Mouse (Mus musculus) embryo, embryonic 11.5 days (tissue): ENCODE measurements at regions not wholly inside any gene's neighbourhood (a gene's known extent, or its start where the extent isn't known, plus 50 kb on each side); places are given as distances from the start of the nearest gene placed in this dataset.
"Not testable (repeated sequence)": the region's sequence is repeated elsewhere in the genome, so short reads cannot be mapped to it uniquely, and the experiment has no call there.

Experiments used
- DNase-seq: peaks from one replicate; pipeline ENCODE4 v3.0.0-alpha.2; 2012; ENCODE audit warnings: low read depth, low spot score

DNA sequence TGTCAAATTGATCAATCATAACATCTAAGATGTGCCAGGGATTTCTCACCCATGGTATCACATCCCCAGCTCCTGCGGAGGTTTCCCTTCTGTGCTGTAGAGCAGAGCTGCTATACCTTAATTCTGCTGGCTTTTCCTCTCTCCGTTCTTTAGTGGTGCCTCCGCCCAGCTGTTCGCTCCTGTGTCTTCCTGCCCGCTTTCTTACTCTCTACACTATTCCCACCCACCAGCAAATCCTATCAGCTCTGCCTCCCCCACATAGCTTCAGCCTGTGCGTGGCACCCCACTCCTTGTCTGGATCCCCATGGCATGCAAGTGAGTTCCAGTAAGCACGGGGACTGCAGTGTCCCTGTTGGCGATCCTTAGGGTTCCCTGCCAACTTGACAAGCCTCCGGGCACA, 204.0 kb upstream of the Hs6st1 start:
- no peak for DNase-seq

DNA sequence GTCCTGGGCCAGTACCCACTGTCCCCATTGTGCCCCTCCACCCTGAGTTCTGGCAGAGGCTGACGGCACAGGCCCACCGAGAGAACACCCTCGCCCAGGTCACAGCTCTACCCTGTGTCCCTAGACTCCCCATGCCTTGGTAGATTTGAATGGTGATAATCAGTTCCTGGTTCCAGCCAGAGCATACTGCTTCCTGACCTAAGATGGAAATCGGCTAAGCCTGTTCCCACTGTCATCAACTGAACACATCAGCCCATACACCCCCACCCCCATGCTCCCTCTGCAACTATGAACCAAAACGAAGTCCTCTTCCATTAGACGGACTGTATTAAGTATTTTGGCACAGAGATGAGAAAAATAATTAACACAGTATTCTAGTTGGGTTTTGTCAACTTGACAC, 202.9 kb upstream of the Hs6st1 start:
- DNase-seq: no peak

GRCm38 (mm10) chr1:35866643-35867042, 201.6 kb upstream of the Hs6st1 start:
- no peak for DNase-seq

DNA sequence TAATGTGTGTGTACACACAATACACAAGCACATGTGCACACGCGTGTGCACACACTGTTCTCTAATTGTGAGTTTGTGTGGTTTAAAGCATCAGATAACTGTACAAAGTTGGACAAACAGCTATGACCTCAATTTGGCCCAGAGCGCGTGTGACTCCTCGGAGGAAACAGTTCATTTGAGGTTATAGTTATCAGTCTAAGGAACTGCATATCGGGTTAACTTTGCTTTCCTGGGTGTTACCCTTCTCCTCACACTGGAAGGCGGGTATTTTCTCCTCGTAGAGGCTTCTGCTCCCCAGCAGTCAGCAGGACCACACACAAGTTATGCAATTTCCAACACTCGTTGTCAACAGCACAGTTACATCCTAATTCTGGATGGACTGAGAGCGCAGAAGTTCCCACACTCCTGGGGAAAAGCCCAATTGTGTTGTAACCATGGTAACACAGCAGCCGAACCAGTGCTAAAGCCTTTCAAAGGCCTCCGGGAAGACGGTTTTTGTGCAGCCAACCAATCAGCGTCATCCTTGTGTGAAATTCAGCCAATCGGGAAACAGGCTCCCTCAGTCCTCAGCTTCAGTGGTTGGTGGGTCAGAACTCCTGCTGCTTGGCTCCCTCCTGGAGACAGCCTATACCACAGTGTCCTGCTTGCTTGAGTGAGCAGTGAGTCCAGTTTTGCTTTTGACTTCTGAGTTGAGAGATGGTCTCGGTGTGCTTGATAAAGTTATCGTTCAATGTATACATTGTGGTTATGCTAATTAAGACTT, 198.6 kb upstream of the Hs6st1 start:
- peak; percentile 73 for DNase-seq

DNA sequence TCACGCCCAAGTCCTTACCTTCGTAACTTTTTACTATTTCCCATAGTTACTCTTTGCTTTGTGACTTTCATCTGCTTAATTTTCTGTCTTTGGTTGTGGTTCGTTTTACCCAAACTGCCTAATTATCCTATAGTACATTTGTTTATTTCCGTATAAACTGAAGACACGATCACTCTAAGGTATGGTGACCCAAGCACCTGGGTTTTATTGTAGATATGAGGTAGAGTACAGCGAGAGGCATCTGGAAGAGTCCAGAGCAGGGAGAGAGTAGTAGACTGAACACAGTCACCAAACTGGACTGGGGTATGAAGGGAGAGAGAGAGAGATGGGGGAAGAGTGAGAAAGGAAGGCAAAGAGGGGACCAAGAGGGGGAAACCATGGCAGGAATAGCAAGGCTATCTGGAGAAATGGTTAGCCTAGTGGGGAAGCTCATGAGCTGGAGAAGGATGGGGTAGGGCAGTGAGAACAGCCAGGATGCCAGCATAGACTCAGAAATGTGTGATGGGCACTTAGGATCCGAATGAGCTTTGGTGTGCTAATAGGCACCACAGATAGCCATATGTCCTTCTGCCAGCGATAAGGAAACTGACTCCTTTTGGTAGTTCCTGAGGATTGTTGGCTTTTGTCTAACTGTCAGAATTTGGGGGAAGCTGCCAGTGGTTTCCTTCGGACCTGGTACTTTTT, 197.9 kb upstream of the Hs6st1 start:
- DNase-seq: no peak

GRCm38 (mm10) chr1:35873038-35873437, 195.2 kb upstream of the Hs6st1 start:
- DNase-seq: no peak

DNA sequence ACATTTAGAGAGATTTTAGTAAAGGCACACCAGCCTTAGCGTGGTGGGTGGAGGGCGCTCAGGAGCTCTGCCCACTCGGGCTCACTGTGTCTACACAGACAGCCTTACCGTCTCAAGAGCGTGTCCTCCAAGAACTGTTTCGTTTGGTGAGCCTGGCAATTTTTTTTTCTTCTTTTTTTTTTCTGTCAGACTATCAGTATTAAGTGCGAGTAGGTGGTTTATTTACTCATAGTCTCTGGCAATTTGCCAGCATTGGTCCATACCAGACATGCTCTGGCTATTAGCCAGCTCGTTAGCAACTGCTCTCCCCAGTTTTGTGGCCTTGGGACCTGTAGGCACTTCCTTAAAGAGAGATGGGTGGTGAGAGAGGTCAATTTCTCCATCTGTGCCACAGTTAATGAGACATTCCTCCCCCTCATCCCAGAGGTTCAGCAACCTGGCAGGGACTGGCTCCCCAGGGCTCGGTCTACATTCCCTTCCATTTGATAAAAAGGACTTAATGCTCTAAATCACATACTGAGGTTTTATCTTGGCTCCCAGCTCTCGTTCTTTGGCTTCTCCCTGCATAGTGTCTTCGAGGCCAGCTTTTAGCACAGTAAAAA, 192.9 kb upstream of the Hs6st1 start:
- no peak for DNase-seq

DNA sequence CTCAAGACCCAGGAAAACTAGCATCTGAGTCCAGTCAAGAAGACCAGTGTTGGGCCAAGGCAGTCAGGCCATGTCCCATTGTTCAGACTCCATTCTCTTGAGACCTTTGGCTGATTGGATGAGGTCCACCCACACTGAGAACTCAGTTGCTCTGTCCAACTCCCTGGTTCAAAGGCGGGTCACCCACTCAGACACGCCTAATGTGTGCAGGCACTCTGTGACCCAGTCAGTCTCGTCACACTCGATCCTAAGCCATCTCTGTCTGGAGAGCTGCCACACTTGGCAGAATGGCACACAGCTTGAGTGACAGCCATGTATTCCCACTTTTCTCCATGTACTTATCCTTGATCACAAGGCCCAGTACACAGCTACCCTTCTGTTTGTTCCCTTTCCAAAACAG, 189.8 kb upstream of the Hs6st1 start:
- DNase-seq: no peak

DNA sequence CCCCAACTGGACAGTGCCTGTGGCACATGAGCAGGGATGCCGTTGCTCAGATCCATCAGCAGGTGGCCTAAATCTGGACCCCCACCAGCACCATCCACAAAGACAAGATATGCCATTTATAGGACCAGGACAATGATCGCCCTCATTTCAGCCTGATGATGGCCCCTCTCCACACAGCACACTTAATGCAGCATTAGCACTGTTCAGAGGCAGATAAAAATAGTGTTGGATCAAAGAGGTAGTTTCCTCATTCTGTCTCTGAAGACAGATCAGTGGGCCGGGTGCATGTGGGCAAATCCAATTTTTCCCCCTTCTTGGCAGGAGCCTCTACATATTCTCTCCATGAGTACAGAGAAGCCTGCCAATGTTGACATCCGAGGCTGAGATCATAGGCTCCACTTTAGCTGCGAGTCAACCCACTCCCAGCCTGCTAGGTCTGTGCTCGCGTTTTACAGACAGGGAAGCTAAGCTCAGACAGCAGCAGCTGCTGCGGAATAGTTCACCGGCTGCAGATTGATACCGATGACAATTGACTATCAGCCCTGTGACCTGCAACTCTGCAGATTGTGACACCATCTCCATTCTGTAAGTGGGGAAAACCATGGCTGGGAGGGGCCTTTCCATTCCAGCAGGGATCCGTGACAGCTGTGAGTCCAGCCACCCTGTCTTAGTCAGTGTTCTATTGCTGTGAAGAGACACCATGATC, 188.7 kb upstream of the Hs6st1 start:
- no peak for DNase-seq

GRCm38 (mm10) chr1:35880562-35881265, 187.5 kb upstream of the Hs6st1 start:
- DNase-seq: no peak

- no peak for DNase-seq
Observed at GRCm38 (mm10) chr1:35881521-35881920, 186.7 kb upstream of the Hs6st1 start.

DNA sequence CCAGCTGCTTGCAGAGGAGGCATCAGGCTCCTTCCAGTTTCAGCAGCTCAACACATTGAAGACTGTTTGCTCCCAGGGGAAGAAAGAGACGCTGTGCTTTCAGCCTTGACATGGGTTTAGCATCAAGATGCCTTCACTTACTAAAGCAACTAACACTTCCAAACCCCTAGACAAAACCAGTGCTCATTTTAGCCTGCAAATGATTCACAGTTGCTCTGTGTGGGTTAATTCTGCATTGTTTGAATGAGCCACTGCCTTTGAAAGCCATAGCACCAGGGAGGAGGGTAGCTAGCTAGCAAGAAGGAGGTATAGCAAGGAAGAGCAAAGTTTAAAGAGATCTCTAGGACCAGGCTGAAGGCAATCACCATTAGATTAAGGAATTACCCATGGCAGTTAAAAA, 186.1 kb upstream of the Hs6st1 start:
- DNase-seq: no peak

- DNase-seq: no peak
Observed at GRCm38 (mm10) chr1:35889731-35890499, 178.3 kb upstream of the Hs6st1 start.

- DNase-seq: no peak
Observed at GRCm38 (mm10) chr1:35890500-35890900, 177.7 kb upstream of the Hs6st1 start.

DNA sequence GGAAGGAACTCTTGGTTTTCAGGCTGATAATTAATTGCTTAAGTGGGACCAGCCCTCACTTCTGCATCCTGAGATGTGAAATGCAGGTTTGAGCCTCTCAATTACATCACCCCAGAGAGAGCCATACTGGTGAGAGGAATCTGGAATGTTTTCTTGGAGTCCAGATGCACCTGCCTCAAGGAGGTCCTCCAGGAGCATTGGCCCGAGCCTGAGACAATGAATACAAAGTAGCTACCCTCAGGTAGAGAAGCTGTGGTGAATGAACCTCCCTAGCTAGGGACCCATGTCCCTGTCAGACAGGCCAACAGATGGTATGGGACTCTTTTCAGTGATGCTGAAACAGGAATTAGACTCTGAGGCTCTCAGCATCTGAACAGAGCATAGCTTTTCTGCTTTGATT, 168.7 kb upstream of the Hs6st1 start:
- no peak for DNase-seq

DNA sequence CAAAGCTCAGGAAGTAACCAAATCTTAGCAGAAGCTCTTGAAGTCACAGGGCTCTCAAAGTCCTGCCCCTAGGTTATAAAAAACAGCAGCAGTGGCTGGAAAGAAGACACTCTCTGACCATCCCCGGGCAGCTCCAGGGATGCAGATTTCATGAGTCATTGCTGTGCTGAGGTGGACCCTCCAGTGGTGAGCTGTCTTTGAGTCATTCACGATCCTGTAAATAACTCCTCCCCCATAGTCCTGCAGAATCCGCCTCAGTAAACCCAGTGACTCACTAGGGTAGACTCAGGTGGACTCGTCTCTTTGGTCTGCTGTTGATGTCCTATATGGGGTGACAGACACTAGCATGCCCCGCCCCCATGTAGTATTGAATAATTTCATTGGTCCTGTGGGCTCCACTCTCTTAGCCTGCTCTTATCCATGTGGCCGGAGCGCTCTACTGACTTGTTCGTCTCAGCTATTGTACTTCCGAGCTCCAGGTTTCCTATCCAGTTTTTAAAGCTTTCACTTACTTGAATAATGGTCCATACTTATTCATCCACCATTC, 164.1 kb upstream of the Hs6st1 start:
- no peak for DNase-seq

GRCm38 (mm10) chr1:35913551-35913950, 154.6 kb upstream of the Hs6st1 start:
- DNase-seq: no peak

DNA sequence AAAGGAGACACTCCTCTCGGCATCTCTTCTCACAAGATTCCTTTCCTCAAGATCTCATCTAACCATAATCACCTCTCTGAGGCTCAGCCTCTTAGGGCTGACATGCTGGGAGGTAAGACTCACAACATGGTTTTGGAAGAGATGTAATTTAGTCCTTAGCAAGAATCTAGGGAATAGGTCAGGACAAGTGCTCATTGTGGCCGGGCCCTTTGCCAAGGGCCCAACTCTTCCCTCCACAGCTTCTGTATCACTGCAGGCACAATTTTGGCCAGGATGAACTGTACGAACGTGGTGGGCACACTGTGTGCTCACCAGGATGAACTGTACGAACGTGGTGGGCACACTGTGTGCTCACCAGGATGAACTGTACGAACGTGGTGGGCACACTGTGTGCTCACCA, 154.0 kb upstream of the Hs6st1 start:
- not testable (repeated sequence) for DNase-seq

DNA sequence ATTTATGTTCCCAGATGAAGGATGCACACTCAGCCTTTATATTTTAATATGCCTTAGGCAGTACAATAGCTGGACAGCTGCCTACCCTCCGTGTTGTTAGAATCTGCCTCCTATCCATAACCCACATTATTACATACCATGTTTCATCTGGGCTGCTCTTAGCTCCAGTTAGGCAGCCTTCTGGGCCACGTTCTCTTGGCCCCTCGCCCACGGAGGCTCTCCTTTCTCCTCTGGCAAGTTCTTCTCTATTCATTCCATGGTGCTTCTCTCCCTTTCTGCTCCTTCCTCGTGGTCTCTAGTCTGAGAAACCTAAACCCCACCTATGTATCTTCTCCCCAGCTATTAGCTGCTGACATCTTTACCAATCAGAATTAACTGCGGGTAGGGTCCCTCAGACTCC, 152.7 kb upstream of the Hs6st1 start:
- DNase-seq: no peak

- DNase-seq: no peak
Observed at GRCm38 (mm10) chr1:35919840-35920734, 148.1 kb upstream of the Hs6st1 start.
